Mouse (Mus musculus): ENCODE results near the gene Cdkl2. TPM values are rescaled to one million over a fixed set of nuclear protein-coding genes. Genes with fewer than 3 reads are reported as not detected.

Gene Cdkl2
- total RNA-seq, 4 experiments from 2014 or later, result 7.3 to 11.3 (median 8.0) TPM

DNA sequence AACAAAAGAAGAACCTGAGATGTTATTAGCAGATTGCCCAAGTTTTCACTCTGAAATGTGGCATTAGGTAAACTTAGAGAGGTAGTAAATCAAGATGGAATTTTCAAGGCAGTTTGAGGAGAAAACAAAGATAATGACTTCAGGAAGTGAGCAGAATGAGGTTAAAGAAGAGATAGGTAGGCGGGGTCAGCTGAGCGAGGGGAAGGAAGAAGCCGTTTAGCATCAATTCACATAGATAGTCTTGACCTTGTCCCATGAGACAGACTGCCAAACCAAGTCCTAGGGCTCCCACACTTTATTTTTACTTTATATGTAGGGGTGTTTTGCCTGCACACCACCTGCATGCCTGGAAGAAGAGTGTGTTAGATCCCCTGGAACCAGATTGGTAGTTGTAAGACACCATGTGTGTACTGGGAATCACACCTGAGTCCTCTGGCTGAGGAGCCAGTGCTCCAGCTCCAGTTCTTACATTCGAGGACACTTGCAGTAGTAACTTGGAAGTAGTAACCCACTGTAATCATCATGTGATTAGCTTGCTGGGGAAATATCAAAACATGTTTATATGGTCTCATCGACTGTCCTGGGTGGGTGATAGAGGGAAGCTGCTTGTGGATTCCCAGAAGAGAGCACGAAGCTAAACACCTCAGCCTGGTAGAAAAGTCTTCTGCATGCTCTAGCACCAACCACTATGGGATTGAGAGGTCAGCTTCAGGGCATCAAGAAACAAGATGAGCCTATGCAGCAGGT, 52.3 kb downstream of the Cdkl2 start:
- DNase-seq, result no peak

DNA sequence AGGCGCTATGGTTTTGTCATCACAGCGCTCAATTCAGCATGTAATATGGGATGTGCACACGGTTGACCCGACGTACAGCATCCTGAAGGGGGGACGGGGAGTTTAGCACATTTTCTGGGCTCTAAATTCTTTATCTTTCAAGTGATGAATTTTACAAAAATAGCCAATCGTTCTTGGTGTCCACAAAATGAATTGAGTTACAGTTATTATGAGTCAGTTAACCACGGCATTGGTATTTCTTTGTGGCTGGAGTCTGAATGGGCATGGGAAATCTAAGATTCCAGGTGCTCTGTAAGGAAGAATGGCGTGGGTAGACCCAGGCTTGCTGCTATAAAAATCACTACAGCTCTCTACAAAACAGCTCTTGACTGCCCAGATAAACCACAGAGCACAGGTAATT, 54.4 kb downstream of the Cdkl2 start:
- no peak for DNase-seq

DNA sequence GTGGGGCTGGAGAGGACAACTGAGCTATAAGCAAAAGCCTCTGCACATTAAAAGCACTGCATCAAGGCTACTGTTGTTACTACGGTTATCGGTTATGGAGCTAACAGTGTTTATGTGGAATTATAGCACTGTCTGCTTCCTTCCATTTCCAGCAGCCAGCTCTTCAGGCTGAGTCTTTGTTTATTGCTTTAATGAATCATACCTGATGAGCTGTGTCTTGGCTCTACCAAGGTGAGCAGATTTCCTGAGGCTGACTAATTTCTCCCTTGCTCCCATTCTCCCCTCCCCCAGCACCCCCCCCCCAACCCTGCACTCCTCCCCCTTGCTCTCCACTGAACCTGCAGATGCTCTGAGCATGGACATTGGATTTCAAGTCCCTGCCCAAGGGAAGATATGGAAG, 55.9 kb downstream of the Cdkl2 start:
- DNase-seq, result no peak

DNA sequence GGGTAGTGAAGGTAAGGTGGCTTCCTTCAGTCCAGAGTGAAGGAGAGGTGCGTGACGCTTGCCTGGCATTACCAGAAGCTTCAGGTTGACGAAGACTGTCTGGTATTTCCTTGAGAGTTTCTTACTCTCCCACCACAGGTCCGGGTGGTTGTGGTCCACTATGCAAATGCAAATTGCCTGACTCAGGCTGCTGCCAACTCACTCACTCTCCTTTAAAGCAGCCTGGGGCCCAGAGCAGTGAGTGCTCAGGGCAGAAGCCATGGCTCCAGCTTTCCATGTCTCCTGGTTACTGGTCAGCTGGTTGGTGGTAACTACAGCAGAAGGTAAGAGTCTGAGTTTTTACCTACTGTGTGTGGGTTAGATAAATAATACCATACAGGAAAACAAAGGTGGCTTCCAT, 56.4 kb downstream of the Cdkl2 start, which contains the start of gene Odaph:
Gene Odaph (plus strand): TSS at position 240 of the 400 bp plus-strand sequence.
- DNase-seq, result no peak

DNA sequence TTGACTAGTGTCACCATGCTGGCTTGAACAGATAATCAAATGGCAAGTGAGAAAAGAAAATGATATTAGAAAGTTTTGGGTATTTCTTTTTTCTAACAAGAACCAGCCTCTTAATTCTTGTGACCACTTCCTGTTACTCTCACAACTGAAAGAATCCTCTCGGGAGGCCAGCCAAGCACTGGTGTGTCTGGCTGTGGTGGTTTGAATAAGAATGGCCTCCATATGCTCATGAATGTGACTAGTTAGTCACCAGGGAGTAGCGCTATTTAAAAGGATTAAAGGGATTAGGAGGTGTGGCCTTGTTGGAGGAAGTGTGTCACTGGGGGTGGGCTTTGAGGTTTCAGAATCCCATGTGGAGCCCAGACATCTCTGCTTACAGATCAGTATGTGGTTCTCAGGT, 58.0 kb downstream of the Cdkl2 start:
- no peak for DNase-seq

DNA sequence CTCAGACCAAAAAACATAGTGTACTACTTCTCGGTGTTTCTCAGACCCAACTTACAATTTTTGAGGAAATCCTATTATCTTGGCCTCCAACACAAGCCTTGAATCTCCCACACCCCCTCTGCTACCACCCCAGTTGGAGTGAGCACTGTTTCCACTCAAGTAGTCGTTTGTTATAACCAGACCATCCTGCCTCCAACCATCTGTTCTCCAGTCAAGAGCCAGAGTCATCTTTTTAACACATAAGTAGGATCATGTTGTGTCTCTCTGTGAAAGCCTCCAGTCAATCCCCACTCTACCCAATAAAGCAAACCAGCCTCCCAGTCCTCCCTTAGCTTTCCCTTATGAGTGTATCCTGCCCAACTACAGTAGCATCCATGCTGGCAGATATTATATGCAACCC, 60.2 kb downstream of the Cdkl2 start:
- DNase-seq, result no peak

DNA sequence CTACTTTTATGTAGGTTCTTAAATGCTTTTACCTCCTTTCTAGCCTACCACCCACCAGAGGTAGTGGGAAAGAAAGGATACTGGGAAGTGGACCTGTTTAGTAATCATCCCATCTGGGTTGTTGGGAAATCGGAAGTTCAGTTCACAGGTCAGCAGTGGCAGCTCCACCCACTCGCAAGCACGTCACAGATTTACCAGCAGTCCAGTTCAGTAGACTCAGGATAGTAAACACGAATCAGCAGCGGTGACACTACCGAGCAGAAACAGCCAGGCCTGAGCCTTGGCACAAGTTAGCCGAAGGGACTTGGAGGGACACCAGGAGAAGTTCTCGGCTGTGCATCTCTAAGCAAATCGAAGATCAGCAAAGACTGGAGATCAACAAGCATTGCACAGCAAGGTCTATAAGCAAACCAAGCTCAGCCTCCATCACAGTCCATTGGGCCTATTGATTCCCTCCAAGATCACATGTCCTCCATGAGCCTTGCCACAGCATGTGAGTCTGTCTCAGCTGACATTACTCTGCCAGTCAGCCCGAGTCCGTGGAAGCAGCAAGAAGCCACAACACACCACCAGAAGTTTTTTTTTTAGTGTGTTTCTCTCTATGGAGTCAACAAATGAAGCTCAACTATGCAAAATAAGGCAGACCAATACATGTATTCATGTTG, 62.4 kb downstream of the Cdkl2 start:
- no peak for DNase-seq

DNA sequence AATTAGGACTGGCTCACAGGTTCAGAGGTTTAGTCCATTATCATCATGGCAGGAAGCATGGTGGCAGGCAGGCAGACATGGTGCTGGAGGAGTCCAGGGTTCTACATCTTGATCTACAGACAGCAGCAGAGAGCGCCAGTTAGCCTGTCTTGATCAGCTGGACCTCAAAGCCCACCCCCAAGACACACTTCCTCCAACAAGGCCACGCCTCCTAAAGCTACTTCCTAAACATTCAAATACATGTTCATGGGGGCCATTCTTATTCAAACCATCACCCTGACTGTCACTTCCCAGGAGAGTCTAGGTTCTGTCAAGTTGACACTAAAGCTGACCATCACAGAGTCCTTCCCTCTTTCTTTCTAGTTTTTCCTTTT, 66.3 kb downstream of the Cdkl2 start:
- no peak for DNase-seq

DNA sequence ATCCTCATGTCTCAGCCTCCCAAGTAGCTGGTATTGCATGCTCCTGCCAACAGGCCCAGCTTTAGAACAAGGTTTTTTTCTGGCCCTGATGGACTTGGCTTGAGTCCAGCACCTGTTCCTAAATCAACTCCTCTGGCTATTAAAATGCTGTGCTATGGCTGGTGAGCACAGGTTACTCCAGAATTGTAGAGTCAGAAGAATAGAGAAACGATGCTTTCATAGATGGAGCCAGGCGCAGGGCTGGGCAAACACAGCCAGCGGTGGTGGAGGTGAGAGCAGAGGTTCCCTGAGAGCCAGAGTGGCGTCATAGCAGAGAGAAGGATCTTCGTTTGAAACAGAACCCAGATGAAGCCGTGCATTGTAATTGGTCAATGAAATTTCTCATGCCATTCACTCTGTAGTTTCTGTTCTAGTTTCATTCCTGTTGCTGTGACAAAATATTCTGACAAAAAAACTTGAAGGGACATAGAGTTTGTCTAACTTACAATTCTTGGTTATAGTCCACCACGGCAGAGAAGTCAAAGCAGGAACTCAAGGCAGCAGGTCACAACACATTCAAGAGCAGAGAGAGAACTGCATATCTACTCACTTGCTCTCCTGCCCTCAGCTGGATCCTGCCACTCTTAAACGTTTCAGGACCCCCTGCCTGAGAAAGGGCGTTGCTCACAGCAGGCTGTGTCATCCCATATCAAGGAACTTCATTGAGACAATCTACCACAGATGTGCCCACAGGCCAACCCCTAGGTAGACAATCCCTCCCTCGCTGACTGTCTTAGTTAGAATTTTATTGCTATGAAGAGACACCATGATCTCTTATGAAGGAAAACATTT, 66.9 kb downstream of the Cdkl2 start:
- DNase-seq, result no peak

DNA sequence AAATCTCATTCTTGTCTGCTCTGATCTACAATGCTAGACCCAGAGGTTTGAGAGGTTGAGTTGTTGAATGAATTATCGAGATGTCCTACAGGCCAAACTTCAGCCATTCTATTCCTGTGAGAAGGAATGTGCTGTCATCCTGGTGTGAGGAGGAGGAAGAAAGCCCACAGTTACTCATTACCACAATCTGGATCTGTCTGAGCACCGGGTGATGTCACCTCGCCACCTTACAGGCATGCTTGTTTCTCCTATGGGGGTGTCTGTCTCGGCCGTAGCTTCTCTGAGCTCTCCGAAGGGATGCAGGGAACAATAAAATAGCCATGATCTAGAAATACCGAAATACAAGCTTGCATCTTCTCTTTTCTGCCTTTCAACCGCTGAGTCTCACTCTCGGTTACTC, 67.9 kb downstream of the Cdkl2 start:
- no peak for DNase-seq

DNA sequence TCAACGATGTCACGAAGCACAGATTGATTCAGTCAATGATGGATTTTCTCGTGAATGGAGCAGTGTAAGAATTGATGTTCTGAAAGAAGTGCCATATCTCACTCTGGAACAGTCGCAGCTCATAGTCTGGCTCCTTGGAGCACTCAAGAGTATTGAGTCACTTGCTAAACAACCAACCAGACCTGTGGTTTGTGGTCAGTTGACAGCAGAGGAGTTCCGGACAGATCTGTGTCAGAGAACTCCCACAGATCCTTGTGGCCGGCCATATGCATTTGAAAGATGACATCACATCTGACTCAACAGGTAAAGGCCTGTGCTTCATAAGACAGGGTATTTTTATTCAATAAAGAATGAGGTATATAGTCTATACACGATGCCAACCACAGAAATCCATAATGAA, 69.7 kb downstream of the Cdkl2 start:
- DNase-seq, result no peak

DNA sequence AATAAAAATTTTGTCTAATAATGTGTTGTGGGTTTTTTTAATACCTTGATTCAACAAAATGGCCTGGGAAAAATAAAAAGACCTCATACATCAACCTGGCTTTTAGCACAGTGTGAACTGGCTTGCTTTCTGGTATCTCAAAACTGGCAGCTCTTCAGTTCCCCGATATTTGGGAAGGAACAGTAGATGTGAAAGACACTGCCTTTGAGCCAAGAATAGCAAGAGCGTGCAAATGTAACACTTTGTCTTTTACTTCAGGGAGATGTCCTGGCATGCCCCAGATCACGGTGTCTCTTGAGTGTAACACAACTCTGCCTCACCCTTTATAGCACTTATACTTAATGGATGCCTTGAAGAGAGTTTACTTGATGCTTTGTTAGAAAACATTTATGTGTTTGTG, 71.6 kb downstream of the Cdkl2 start:
- no peak for DNase-seq

DNA sequence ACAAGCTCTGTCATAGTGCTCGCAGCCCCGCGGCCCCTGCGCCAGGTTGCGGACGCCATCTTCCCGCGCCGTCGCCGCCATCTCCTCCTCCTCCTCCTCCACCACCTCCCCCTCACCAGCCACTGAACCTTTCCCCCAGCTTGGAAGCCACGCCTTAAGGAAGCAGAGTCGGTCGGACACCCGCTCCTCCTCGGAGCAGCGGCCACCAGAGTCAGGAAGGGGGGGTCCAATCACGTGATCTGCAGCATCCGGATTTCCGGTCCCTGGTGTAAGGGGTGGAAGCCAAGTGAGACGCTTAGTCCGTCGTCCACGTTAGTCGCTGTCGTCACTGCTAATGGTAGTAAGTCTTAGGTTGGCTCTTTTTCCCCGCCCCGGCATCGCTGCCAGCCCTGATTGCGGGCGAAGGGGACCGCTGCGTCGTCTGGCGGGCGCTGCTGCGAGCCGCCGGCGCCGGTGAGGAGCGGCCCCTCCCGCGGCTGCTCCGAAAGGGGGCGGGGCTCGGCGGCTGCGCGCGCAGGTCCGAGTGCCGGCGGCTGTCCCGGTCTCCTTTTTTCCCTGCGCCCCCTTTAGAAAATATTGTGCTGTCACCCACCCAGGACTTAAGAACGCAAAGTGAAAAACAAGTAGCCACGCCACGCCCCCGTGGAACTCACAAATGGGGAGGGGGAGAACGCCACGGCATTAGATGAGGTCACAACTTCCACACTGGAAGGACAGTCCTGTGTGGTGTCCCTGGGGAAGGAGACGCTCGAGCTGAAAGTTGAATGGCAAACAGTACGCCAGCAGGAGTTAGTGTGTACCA, 80.8 kb downstream of the Cdkl2 start, which contains the start of gene Rchy1:
Gene Rchy1 (minus strand): TSS at position 430 of the 802 bp plus-strand sequence.
- DNase-seq, result peak; percentile 97

DNA sequence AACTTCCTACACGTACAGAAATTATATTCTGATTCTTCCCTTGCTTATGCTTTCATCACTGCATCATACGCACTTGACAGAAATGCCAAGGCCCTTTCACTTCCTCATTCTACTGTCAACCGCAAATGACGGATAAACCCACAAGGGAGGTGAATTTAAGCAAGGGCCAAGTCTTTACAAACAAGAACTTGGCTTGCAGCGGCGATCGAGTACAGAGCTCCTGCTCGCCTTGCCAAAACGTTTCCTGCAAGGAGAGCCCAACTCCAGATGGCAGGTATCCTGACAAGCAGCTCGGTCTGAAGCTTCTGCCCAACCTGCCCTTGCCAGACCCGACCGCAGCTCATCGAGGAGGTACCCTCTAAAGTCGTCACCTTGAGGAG, 81.4 kb downstream of the Cdkl2 start:
- DNase-seq, result peak; percentile 69

DNA sequence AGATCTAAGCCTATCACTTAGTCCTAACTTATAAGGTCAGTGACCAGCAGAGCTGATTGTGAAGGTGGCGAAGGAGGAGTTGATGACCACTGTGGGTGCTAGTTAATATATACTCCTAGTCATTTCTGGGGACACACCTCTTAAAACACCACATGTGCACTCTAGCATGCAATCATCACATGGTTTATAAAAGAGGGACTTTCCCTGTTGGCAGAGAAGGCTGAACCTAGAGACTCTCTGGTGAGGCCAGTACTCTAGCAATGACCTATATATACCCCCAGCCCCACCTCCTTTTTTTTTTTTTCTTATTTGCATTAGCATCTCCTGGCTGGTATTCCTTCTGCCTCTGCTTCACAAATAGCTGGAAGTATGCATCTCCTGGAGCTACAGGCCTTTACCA, 82.3 kb downstream of the Cdkl2 start:
- DNase-seq, result no peak

DNA sequence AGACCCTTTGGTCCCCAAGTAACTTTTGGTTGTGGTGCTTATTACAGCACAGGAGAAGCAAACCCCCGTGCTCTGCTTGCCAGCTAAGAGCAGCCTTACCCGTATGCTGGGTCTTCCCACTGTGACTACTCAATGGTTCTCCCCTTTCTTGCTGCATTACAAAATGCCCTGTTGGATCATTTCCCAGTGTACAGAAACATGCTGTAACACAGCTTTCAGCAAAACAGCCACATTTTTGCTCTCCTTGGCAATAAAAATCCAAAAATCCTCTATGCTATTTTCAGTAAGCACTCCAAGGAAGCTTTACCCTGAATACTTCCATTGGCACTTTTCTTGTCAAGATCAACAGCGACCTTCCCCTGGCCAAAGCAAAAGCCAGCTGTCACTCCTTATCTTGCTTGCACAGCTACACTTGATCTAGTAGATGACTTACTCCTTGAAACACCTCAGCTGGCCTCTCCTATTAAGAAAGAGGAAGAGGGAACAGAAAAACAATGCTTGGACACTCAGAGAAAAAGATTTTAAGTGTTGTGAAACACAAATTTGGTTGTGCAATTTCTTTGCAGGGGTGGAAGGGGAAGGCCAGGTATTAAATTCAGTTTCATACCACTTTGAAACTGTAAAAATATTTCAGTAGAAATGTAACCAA, 83.0 kb downstream of the Cdkl2 start:
- peak; percentile 15 for DNase-seq

DNA sequence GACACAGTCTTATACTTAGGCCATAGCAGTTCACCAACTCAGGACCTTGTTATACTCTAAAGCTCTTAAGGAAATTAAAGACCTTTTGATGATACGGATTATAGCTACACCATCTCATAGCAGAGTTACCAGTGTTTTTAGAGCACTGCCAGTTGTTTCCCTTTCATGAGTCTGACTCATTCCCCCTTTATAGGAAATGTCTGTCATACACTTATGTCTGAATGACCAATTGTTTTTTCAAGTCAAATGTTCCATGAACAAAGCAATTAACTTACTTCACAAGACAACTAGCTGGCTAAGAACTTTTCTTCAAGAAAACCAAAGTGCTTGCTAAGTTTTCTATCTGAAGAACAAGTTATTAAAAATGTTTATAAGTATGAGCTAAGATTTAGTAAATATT, 83.7 kb downstream of the Cdkl2 start:
- DNase-seq, result no peak

DNA sequence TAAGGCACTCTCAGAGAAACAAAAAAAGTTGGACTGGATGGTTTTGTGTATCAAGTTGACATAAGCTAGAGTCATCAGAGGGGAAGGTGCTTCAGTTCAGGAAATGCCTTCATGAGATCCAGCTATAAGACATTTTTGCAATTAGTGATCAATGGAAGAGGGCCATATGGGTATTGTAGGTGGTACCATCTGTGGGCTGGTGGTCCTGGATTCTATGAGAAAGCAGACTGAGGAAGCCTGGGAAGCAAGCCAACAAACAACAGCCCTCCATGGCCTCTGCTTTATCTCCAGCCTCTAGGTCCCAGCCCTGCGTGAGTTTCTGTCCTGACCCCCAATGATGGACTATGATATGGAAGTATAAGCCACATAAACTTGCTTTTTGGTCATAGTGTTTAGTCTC, 84.6 kb downstream of the Cdkl2 start:
- DNase-seq, result no peak

DNA sequence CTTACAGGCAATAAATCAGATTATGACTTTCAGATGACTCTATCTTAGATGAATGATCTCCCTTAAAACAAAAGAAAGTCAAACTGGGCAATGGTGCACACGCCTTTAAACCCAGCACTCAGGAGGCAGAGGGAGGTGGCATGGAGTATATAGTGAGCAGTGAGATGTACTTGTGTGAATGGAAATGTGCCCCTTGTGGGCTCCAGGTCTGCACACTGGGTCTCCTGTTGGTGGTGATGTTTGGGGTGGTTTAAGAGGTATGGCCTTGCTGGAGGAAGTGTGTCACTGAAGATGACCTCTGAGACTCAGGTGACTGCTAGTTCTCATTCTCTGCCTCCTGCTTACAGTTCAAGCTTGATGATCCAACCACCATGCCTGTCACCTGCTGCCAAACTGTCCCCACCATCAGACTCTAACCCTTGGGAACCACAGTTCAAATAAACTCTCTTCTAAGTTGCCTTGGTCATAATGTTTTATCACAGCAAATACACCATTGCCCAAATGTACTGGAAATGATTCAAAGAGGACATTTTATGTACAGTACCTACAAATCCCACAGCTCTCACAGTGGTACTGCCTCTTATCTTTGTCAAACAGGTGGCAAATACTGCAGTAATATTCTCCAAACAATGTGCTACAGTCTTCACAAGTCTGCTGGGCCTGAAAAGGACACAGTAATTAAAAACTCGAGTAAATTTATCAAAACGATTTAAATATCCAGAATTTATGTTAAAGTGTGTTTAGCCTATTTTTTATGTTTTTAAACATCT, 86.5 kb downstream of the Cdkl2 start:
- DNase-seq, result no peak

Measured in adrenal gland, adult 8-10 months (tissue).